Mouse (Mus musculus): Measurements from ENCODE around the gene Kdm4c. TPM values are rescaled to one million over a fixed set of nuclear protein-coding genes. Genes with fewer than 3 reads are reported as not detected.

Kdm4c gene
- polyA plus RNA-seq, 1 experiment from 2014 or later = 20.5 TPM

- H3K36me3 ChIP-seq (ENCODE audit: control insufficient read depth, insufficient read depth, low read length) = 0 out of 2 replicates have a peak, but pooled peaks cover 5% of the 10 kb centered on the region
- ATAC-seq (ENCODE audit: low FRiP score, low TSS enrichment) = no peak
- H3K4me3 ChIP-seq (replicated peaks; ENCODE audit: low read depth, low read length) = no peak overlapping the region
- H3K9ac ChIP-seq (replicated peaks; ENCODE audit: low read length) = no peak overlapping the region
- H3K4me2 ChIP-seq (ENCODE audit: low read length) = no peak overlapping the region
- H3K27me3 ChIP-seq (ENCODE audit: control insufficient read depth, insufficient read depth, low read length) = no peaks in the 10 kb centered on the region
- no peak overlapping the region for H3K27ac ChIP-seq (replicated peaks; ENCODE audit: low read depth, low read length)
- no peaks in the 10 kb centered on the region for H3K9me3 ChIP-seq (ENCODE audit: control insufficient read depth, low read length)
- no peaks in the 10 kb centered on the region for H3K4me1 ChIP-seq (ENCODE audit: control insufficient read depth, insufficient read depth, low read length)
- DNase-seq = no peak
- 91% methylated on average over 3 of the region's 3 CpGs for WGBS
These were observed 45.6 kb downstream of the Kdm4c start for GRCm38 (mm10) chr4:74287851-74288250.

- Histone ChIP-seq H3K9ac (replicated peaks; ENCODE audit: low read length) (no peak overlapping the region), H3K27ac (replicated peaks; ENCODE audit: low read depth, low read length) (no peak overlapping the region), H3K4me2 (ENCODE audit: low read length) (no peak overlapping the region), H3K27me3 (ENCODE audit: control insufficient read depth, insufficient read depth, low read length) (no peaks in the 10 kb centered on the region), H3K36me3 (ENCODE audit: control insufficient read depth, insufficient read depth, low read length) (peaks cover 4% of the 10 kb centered on the region; the same call in 1 of the 2 replicates), H3K4me1 (ENCODE audit: control insufficient read depth, insufficient read depth, low read length) (no peaks in the 10 kb centered on the region), H3K4me3 (replicated peaks; ENCODE audit: low read depth, low read length) (no peak overlapping the region), H3K9me3 (ENCODE audit: control insufficient read depth, low read length) (no peaks in the 10 kb centered on the region)
- 62% methylated on average over 3 of the region's 3 CpGs for WGBS
- DNase-seq = no peak
- no peak for ATAC-seq (ENCODE audit: low FRiP score, low TSS enrichment)
These were observed 52.4 kb downstream of the Kdm4c start for GRCm38 (mm10) chr4:74294726-74295125.

GRCm38 (mm10) chr4:74305315-74306105, 63.2 kb downstream of the Kdm4c start:
- H3K27ac ChIP-seq (replicated peaks; ENCODE audit: low read depth, low read length) = no peak overlapping the region

GRCm38 (mm10) chr4:74311135-74311534, 68.8 kb downstream of the Kdm4c start:
- DNase-seq = no peak
- Histone ChIP-seq H3K36me3 (ENCODE audit: control insufficient read depth, insufficient read depth, low read length) (peaks cover 4% of the 10 kb centered on the region; the same call in 1 of the 2 replicates), H3K27me3 (ENCODE audit: control insufficient read depth, insufficient read depth, low read length) (no peaks in the 10 kb centered on the region), H3K4me2 (ENCODE audit: low read length) (no peak overlapping the region), H3K9ac (replicated peaks; ENCODE audit: low read length) (no peak overlapping the region), H3K9me3 (ENCODE audit: control insufficient read depth, low read length) (no peaks in the 10 kb centered on the region), H3K4me3 (replicated peaks; ENCODE audit: low read depth, low read length) (no peak overlapping the region), H3K27ac (replicated peaks; ENCODE audit: low read depth, low read length) (no peak overlapping the region), H3K4me1 (ENCODE audit: control insufficient read depth, insufficient read depth, low read length) (no peaks in the 10 kb centered on the region)
- no peak for ATAC-seq (ENCODE audit: low FRiP score, low TSS enrichment)
- 97% methylated on average over 5 of the region's 5 CpGs for WGBS

More at GRCm38 (mm10) chr4:74305315-74306105, 63.2 kb downstream of the Kdm4c start:
- DNase-seq (no peak), ATAC-seq (ENCODE audit: low FRiP score, low TSS enrichment) (no peak)
- H3K27me3 ChIP-seq (ENCODE audit: control insufficient read depth, insufficient read depth, low read length) = no peaks in the 10 kb centered on the region
- no peaks in the 10 kb centered on the region for H3K9me3 ChIP-seq (ENCODE audit: control insufficient read depth, low read length)
- H3K4me2 ChIP-seq (ENCODE audit: low read length) = no peak overlapping the region
- H3K4me1 ChIP-seq (ENCODE audit: control insufficient read depth, insufficient read depth, low read length) = no peaks in the 10 kb centered on the region
- no peaks in the 10 kb centered on the region for H3K36me3 ChIP-seq (ENCODE audit: control insufficient read depth, insufficient read depth, low read length)
- WGBS = 94% methylated on average over 5 of the region's 5 CpGs
- H3K4me3 ChIP-seq (replicated peaks; ENCODE audit: low read depth, low read length) = no peak overlapping the region
- no peak overlapping the region for H3K9ac ChIP-seq (replicated peaks; ENCODE audit: low read length)

GRCm38 (mm10) chr4:74312858-74313257, 70.6 kb downstream of the Kdm4c start:
- Histone ChIP-seq H3K27ac (replicated peaks; ENCODE audit: low read depth, low read length) (no peak overlapping the region), H3K9ac (replicated peaks; ENCODE audit: low read length) (no peak overlapping the region), H3K4me2 (ENCODE audit: low read length) (no peak overlapping the region), H3K36me3 (ENCODE audit: control insufficient read depth, insufficient read depth, low read length) (peaks cover 12% of the 10 kb centered on the region), H3K4me3 (replicated peaks; ENCODE audit: low read depth, low read length) (no peak overlapping the region), H3K4me1 (ENCODE audit: control insufficient read depth, insufficient read depth, low read length) (no peaks in the 10 kb centered on the region), H3K9me3 (ENCODE audit: control insufficient read depth, low read length) (no peaks in the 10 kb centered on the region), H3K27me3 (ENCODE audit: control insufficient read depth, insufficient read depth, low read length) (no peaks in the 10 kb centered on the region)
- ATAC-seq (ENCODE audit: low FRiP score, low TSS enrichment) (no peak), DNase-seq (no peak)
- WGBS = 97% methylated on average over 2 of the region's 2 CpGs

GRCm38 (mm10) chr4:74315388-74315787, 73.1 kb downstream of the Kdm4c start:
- Histone ChIP-seq H3K4me1 (ENCODE audit: control insufficient read depth, insufficient read depth, low read length) (no peaks in the 10 kb centered on the region), H3K4me3 (replicated peaks; ENCODE audit: low read depth, low read length) (no peak overlapping the region), H3K27ac (replicated peaks; ENCODE audit: low read depth, low read length) (no peak overlapping the region), H3K27me3 (ENCODE audit: control insufficient read depth, insufficient read depth, low read length) (no peaks in the 10 kb centered on the region), H3K4me2 (ENCODE audit: low read length) (no peak overlapping the region), H3K9me3 (ENCODE audit: control insufficient read depth, low read length) (no peaks in the 10 kb centered on the region), H3K36me3 (ENCODE audit: control insufficient read depth, insufficient read depth, low read length) (peaks cover 12% of the 10 kb centered on the region), H3K9ac (replicated peaks; ENCODE audit: low read length) (no peak overlapping the region)
- ATAC-seq (ENCODE audit: low FRiP score, low TSS enrichment) = no peak
- WGBS = 98% methylated on average over 5 of the region's 5 CpGs
- DNase-seq = no peak

GRCm38 (mm10) chr4:74319313-74319712, 77.0 kb downstream of the Kdm4c start:
- no peak overlapping the region for H3K4me2 ChIP-seq (ENCODE audit: low read length)
- H3K4me3 ChIP-seq (replicated peaks; ENCODE audit: low read depth, low read length) = no peak overlapping the region
- peaks cover 8% of the 10 kb centered on the region for H3K36me3 ChIP-seq (ENCODE audit: control insufficient read depth, insufficient read depth, low read length)
- no peak overlapping the region for H3K9ac ChIP-seq (replicated peaks; ENCODE audit: low read length)
- no peaks in the 10 kb centered on the region for H3K4me1 ChIP-seq (ENCODE audit: control insufficient read depth, insufficient read depth, low read length)
- WGBS = 91% methylated on average over 1 of the region's 1 CpGs
- no peaks in the 10 kb centered on the region for H3K9me3 ChIP-seq (ENCODE audit: control insufficient read depth, low read length)
- DNase-seq (no peak), ATAC-seq (ENCODE audit: low FRiP score, low TSS enrichment) (no peak)
- no peaks in the 10 kb centered on the region for H3K27me3 ChIP-seq (ENCODE audit: control insufficient read depth, insufficient read depth, low read length)
- no peak overlapping the region for H3K27ac ChIP-seq (replicated peaks; ENCODE audit: low read depth, low read length)

- Histone ChIP-seq H3K9me3 (ENCODE audit: control insufficient read depth, low read length) (no peaks in the 10 kb centered on the region), H3K36me3 (ENCODE audit: control insufficient read depth, insufficient read depth, low read length) (peaks cover 21% of the 10 kb centered on the region; the same call in 1 of the 2 replicates), H3K4me3 (replicated peaks; ENCODE audit: low read depth, low read length) (no peak overlapping the region), H3K4me1 (ENCODE audit: control insufficient read depth, insufficient read depth, low read length) (no peaks in the 10 kb centered on the region), H3K27ac (replicated peaks; ENCODE audit: low read depth, low read length) (no peak overlapping the region), H3K9ac (replicated peaks; ENCODE audit: low read length) (no peak overlapping the region), H3K27me3 (ENCODE audit: control insufficient read depth, insufficient read depth, low read length) (no peaks in the 10 kb centered on the region), H3K4me2 (ENCODE audit: low read length) (no peak overlapping the region)
- no peak for ATAC-seq (ENCODE audit: low FRiP score, low TSS enrichment)
- DNase-seq = no peak
- WGBS = 96% methylated on average over 4 of the region's 4 CpGs
These were observed 115.2 kb downstream of the Kdm4c start for GRCm38 (mm10) chr4:74357479-74357878.

- no peak overlapping the region for H3K4me3 ChIP-seq (replicated peaks; ENCODE audit: low read depth, low read length)
- no peak for DNase-seq
- H3K4me1 ChIP-seq (ENCODE audit: control insufficient read depth, insufficient read depth, low read length) = no peaks in the 10 kb centered on the region
- H3K27ac ChIP-seq (replicated peaks; ENCODE audit: low read depth, low read length) = no peak overlapping the region
- H3K27me3 ChIP-seq (ENCODE audit: control insufficient read depth, insufficient read depth, low read length) = no peaks in the 10 kb centered on the region
- no peaks in the 10 kb centered on the region for H3K9me3 ChIP-seq (ENCODE audit: control insufficient read depth, low read length)
- ATAC-seq (ENCODE audit: low FRiP score, low TSS enrichment) = no peak
- H3K36me3 ChIP-seq (ENCODE audit: control insufficient read depth, insufficient read depth, low read length) = peaks cover 17% of the 10 kb centered on the region; the same call in 1 of the 2 replicates
- no peak overlapping the region for H3K4me2 ChIP-seq (ENCODE audit: low read length)
- 98% methylated on average over 3 of the region's 3 CpGs for WGBS
- H3K9ac ChIP-seq (replicated peaks; ENCODE audit: low read length) = no peak overlapping the region
These were observed 118.0 kb downstream of the Kdm4c start for GRCm38 (mm10) chr4:74360274-74360673.
